Mouse (Mus musculus) neural tube, embryonic 14.5 days (tissue): Measurements from ENCODE around the gene Olfr701. TPM values are rescaled to one million over a fixed set of nuclear protein-coding genes. Genes with fewer than 3 reads are reported as not detected.

Source experiments
- polyA plus RNA-seq: library from polyadenylated mRNA; unstranded; fragments of >200 nt; fragmentation: Nextera tagmentation; extraction: Ambion mirVana; gene quantifications from 2 replicates; pipeline ENCODE4 v1.2.1, GENCODE M21; 2014

The Olfr701 gene
- polyA plus RNA-seq, 1 experiment from 2014 or later = not detected

Other genes starting within 250 kb of the Olfr701 start
- not detected in 2 replicates for gene Olfr693, start 133.5 kb upstream of the Olfr701 start, polyA plus RNA-seq
- not detected in 2 replicates for gene Olfr694, start 122.3 kb upstream of the Olfr701 start, polyA plus RNA-seq
- not detected in 2 replicates for gene Olfr695, start 97.7 kb upstream of the Olfr701 start, polyA plus RNA-seq
- not detected in 2 replicates for gene Olfr697, start 71.7 kb upstream of the Olfr701 start, polyA plus RNA-seq
- gene Olfr698, start 58.7 kb upstream of the Olfr701 start, polyA plus RNA-seq = not detected in 2 replicates
- not detected in 2 replicates for gene Olfr699, start 20.9 kb upstream of the Olfr701 start, polyA plus RNA-seq
- not detected in 2 replicates for gene Olfr700, start 5.3 kb upstream of the Olfr701 start, polyA plus RNA-seq
- gene Olfr702, start 19.8 kb downstream of the Olfr701 start, polyA plus RNA-seq = not detected in 2 replicates
- gene Olfr703, start 29.2 kb downstream of the Olfr701 start, polyA plus RNA-seq = not detected in 2 replicates
- gene Olfr704, start 49.1 kb downstream of the Olfr701 start, polyA plus RNA-seq = not detected in 2 replicates
- not detected in 2 replicates for gene Olfr705, start 62.8 kb downstream of the Olfr701 start, polyA plus RNA-seq
- gene Olfr706, start 74.0 kb downstream of the Olfr701 start, polyA plus RNA-seq = not detected in 2 replicates
- gene Olfr707, start 87.1 kb downstream of the Olfr701 start, polyA plus RNA-seq = not detected in 2 replicates
- not detected in 2 replicates for gene Olfr1532-ps1, start 93.9 kb downstream of the Olfr701 start, polyA plus RNA-seq
- not detected in 2 replicates for gene Olfr709-ps1, start 118.1 kb downstream of the Olfr701 start, polyA plus RNA-seq
- gene Olfr710, start 134.2 kb downstream of the Olfr701 start, polyA plus RNA-seq = not detected in 2 replicates
- gene Olfr6, start 149.8 kb downstream of the Olfr701 start, polyA plus RNA-seq = not detected in 2 replicates
- gene Olfr711, start 161.3 kb downstream of the Olfr701 start, polyA plus RNA-seq = not detected in 2 replicates
- gene Olfr2, start 191.9 kb downstream of the Olfr701 start, polyA plus RNA-seq = not detected in 2 replicates
- not detected in 2 replicates for gene Olfr713, start 217.0 kb downstream of the Olfr701 start, polyA plus RNA-seq